Comparison of ENCODE assay signal across 8 mouse cellular contexts in the genomic region with DNA sequence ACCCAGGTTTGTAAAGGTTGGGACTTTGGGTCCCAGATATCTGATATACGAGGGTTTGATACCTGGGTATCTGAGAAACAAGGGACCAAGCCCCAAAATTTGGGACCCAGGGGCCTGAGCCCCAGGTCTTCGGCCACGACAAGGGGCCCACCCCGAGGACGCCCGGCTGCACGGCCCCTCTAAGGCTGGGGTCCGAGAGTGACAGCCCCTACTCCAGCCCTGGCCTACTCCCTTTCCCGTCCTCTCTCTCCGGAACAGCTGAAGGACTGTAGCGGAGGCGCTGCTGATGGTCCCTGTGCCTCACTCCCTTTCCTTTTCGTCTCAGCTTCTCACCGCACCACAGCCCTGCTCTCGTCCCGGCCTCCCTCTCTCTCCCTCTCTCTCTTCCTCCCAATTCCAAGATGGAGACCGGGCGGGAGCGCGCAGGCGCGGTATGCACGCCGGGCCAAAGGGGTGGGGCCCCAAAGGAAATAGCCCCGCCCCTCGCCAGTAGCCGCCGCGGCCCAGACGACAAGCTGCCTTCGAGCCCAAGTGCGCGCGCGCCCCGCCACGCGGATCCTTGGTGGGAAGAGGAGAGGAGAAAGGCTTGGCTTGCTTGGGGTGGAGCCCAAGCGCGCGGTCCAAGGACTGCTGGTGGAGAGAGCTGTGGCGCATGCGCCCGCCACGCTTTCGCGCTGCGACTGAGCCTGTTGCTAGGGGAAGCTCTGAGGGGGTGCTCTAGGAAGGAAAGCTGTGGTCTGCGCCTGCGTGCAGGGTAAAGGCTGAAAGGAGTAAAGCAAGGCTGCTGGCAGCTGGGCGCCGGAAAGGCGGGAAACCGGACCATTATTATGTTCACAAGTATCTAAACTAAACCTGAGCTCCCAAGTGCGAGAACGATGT. TPM values are rescaled to one million over a fixed set of nuclear protein-coding genes. Genes with fewer than 3 reads are reported as not detected.
DNase-seq lines count a peak whose midpoint lies in the region; ATAC-seq and TF ChIP-seq lines count a peak whose summit lies in the region.

A gene (minus strand): TSS at position 418 of the 879 bp plus-strand sequence.

- TF ChIP-seq POLR2A in MEL (IDR thresholded peaks at IDR 0.05; ENCODE audit: control insufficient read depth in 1 of 2, insufficient read depth in 1 of 2, low read depth in 1 of 2, low read length in 2 of 2, poor library complexity in 1 of 2): peak; percentile 52 to 88; a peak in 3 of 4 replicates
- TF ChIP-seq POLR2A in cerebellum, adult 2 months (IDR thresholded peaks at IDR 0.05; ENCODE audit: borderline replicate concordance, insufficient read depth, low read length): peak; percentile 97

- peaks cover 0 to 18% of the 10 kb centered on the region in 2 experiments; a peak in 3 of 4 replicates for H3K36me3 ChIP-seq in MEL (ENCODE audit: control insufficient read depth in 1 of 2, insufficient read depth in 2 of 2, low read length in 2 of 2)
- peaks cover 4% of the 10 kb centered on the region for H3K36me3 ChIP-seq in lung, embryonic 16.5 days (ENCODE audit: control insufficient read depth, insufficient read depth, low read length)

- under 1% methylated on average over 56 of the region's 56 CpGs for WGBS in cerebellum, adult 2 months
- WGBS in lung, embryonic 16.5 days: under 1% methylated on average over 54 of the region's 56 CpGs

- H3K27ac ChIP-seq in MEL (ENCODE audit: control insufficient read depth, low read depth, low read length): peak within 1 kb of the TSS; percentile 92
- H3K27ac ChIP-seq in cerebellum, adult 2 months (ENCODE audit: insufficient read depth, low read length): peak within 1 kb of the TSS; percentile 95
- H3K27ac ChIP-seq in lung, embryonic 16.5 days (ENCODE audit: low read length): peak within 1 kb of the TSS; percentile 95

- peak; percentile 99 for DNase-seq in MEL (ENCODE audit: low read depth, low spot score)
- DNase-seq in cerebellum, adult 2 months: peak; percentile 98 to 99
- DNase-seq in forelimb bud, embryonic 11.5 days (ENCODE audit: low read depth, low spot score): peak; percentile 99
- DNase-seq in layer of hippocampus, adult 9-10 months (ENCODE audit: low spot score): peak; percentile 90
- peak; percentile 95 for DNase-seq in ovary, postnatal 10 days (ENCODE audit: low spot score)
- peak; percentile 92 to 93 for DNase-seq in thymus, postnatal 10 days (ENCODE audit: low spot score in 2 of 2)

- TF ChIP-seq CTCF in MEL (IDR thresholded peaks at IDR 0.05 in 2 of 3, conservative IDR thresholded peaks at IDR 0.05 in 1 of 3; ENCODE audit: control insufficient read depth in 1 of 3, insufficient read depth in 1 of 3, low read depth in 2 of 3, low read length in 3 of 3, poor library complexity in 1 of 3, severe bottlenecking in 1 of 3): no peak
- TF ChIP-seq CTCF in cerebellum, adult 2 months (IDR thresholded peaks at IDR 0.05; ENCODE audit: borderline replicate concordance, insufficient read depth, low read depth, low read length): no peak

- no peak for TF ChIP-seq RAD21 in MEL (IDR thresholded peaks at IDR 0.05; ENCODE audit: low read depth, low read length)

- H3K79me2 ChIP-seq in MEL (ENCODE audit: control insufficient read depth, insufficient read depth, low read length, poor library complexity): peaks cover 31% of the 10 kb centered on the region

- H3K4me2 ChIP-seq in lung, embryonic 16.5 days (ENCODE audit: low read depth, low read length): peak within 1 kb of the TSS; percentile 65

- peak in 1 of 2 experiments; percentile 42; a peak in 2 of 4 replicates for TF ChIP-seq EP300 in MEL (IDR thresholded peaks at IDR 0.05; ENCODE audit: low read depth in 1 of 2, low read length in 2 of 2)

- peak; percentile 92 to 96 for ATAC-seq in hematopoietic stem cell, adult 5-6 weeks (replicated peaks in 1 of 2; ENCODE audit: insufficient read depth in 1 of 2, low FRiP score in 2 of 2, low TSS enrichment in 1 of 2, low read depth in 1 of 2, poor library complexity in 2 of 2, severe bottlenecking in 2 of 2)
- peak; percentile 98 for ATAC-seq in lung, embryonic 16.5 days (ENCODE audit: low read depth)

- peaks cover 0 to 27% of the 10 kb centered on the region in 2 experiments; a peak in 3 of 4 replicates for H3K4me1 ChIP-seq in MEL (ENCODE audit: control insufficient read depth in 1 of 2, insufficient read depth in 2 of 2, low read length in 2 of 2)
- peaks cover 7% of the 10 kb centered on the region for H3K4me1 ChIP-seq in cerebellum, adult 2 months (ENCODE audit: control insufficient read depth, insufficient read depth, low read length)
- H3K4me1 ChIP-seq in lung, embryonic 16.5 days (replicated peaks; ENCODE audit: control insufficient read depth, insufficient read depth, low read length): peaks cover 19% of the 10 kb centered on the region

- peak within 1 kb of the TSS; percentile 83 for H3K9ac ChIP-seq in MEL (ENCODE audit: control insufficient read depth, low read depth, low read length, poor library complexity, severe bottlenecking)
- H3K9ac ChIP-seq in lung, embryonic 16.5 days (ENCODE audit: low read length): peak within 1 kb of the TSS; percentile 88

- H3K9me3 ChIP-seq in MEL (replicated peaks; ENCODE audit: insufficient read depth, low read length): no peaks in the 10 kb centered on the region
- no peaks in the 10 kb centered on the region for H3K9me3 ChIP-seq in lung, embryonic 16.5 days (ENCODE audit: control insufficient read depth, low read length)

- H3K27me3 ChIP-seq in MEL (ENCODE audit: control insufficient read depth in 1 of 2, insufficient read depth in 2 of 2, low read length in 2 of 2): no peaks in the 10 kb centered on the region
- H3K27me3 ChIP-seq in cerebellum, adult 2 months (ENCODE audit: control insufficient read depth, insufficient read depth, low read length): no peaks in the 10 kb centered on the region
- H3K27me3 ChIP-seq in lung, embryonic 16.5 days (ENCODE audit: control insufficient read depth, insufficient read depth, low read depth, low read length): no peaks in the 10 kb centered on the region

- H3K4me3 ChIP-seq in MEL (ENCODE audit: control insufficient read depth in 1 of 2, insufficient read depth in 1 of 2, low read depth in 2 of 2, low read length in 2 of 2): peak within 1 kb of the TSS; percentile 75 to 80
- peak within 1 kb of the TSS; percentile 99 for H3K4me3 ChIP-seq in cerebellum, adult 2 months (replicated peaks; ENCODE audit: insufficient read depth, low read depth, low read length)
- peak within 1 kb of the TSS; percentile 76 for H3K4me3 ChIP-seq in lung, embryonic 16.5 days (ENCODE audit: low read length)

TF ChIP-seq in MEL, 35 proteins besides CTCF, POLR2A, EP300 and RAD21:
- TF ChIP-seq ELF1 (IDR thresholded peaks at IDR 0.05; ENCODE audit: low read depth, low read length) (0 out of 2 replicates have a peak, but pooled peaks have one; percentile 48), POLR2AphosphoS2 (IDR thresholded peaks at IDR 0.05; ENCODE audit: low read length) (peak; percentile 98), TCF12 (IDR thresholded peaks at IDR 0.05; ENCODE audit: low read depth, low read length) (peak; percentile 64), HCFC1 (IDR thresholded peaks at IDR 0.05; ENCODE audit: low read depth, low read length) (peak; percentile 77), CHD2 (IDR thresholded peaks at IDR 0.05; ENCODE audit: low read length) (no peak), SIN3A (IDR thresholded peaks at IDR 0.05; ENCODE audit: low read length) (peak; percentile 91), E2F4 (IDR thresholded peaks at IDR 0.05; ENCODE audit: borderline replicate concordance, low read depth, low read length) (peak; percentile 96), TBP (IDR thresholded peaks at IDR 0.05; ENCODE audit: low read depth, low read length) (no peak; the same call in 1 of the 2 replicates), NELFE (IDR thresholded peaks at IDR 0.05; ENCODE audit: low read depth, low read length) (peak; percentile 80), POLR2AphosphoS5 (IDR thresholded peaks at IDR 0.05; ENCODE audit: borderline replicate concordance, low read depth, low read length) (no peak), NRF1 (IDR thresholded peaks at IDR 0.05; ENCODE audit: insufficient read depth, low read depth, low read length, poor library complexity, severe bottlenecking) (peak; percentile 95), KAT2A (conservative IDR thresholded peaks at IDR 0.05; ENCODE audit: low read depth, low read length) (peak; percentile 57; the same call in 1 of the 2 replicates), MXI1 (IDR thresholded peaks at IDR 0.05; ENCODE audit: low read depth, low read length) (peak; percentile 77), MAX (IDR thresholded peaks at IDR 0.05; ENCODE audit: low read length) (peak; percentile 97), USF1 (IDR thresholded peaks at IDR 0.05; ENCODE audit: low read depth, low read length) (peak; percentile 46; the same call in 1 of the 2 replicates), MYC (IDR thresholded peaks at IDR 0.05; ENCODE audit: low read depth, low read length) (peak; percentile 87), ZMIZ1 (IDR thresholded peaks at IDR 0.05; ENCODE audit: low read depth, low read length) (peak; percentile 89), ETS1 (IDR thresholded peaks at IDR 0.05; ENCODE audit: low read depth, low read length) (peak; percentile 68), CHD1 (IDR thresholded peaks at IDR 0.05; ENCODE audit: low read depth, low read length) (no peak), JUND (IDR thresholded peaks at IDR 0.05; ENCODE audit: low read depth, low read length) (no peak)

RNA-seq across cellular contexts. Expression of the gene that starts here (rescaled TPM):
- 26.2 and 34.2 TPM in 2 replicates for total RNA-seq in MEL (2012; rRNA removed)
- 10 to 100 TPM; 29.0 to 52.3 TPM for polyA plus RNA-seq in MEL (2012; ENCODE audit: insufficient read depth in 1 of 2, insufficient read length in 2 of 2, low read depth in 1 of 2, low replicate concordance in 2 of 2, missing spikeins in 1 of 2)
- 107 and 108 TPM in 2 replicates for polyA plus RNA-seq in cerebellum, adult 2 months (2012; rRNA removed)
- total RNA-seq in hematopoietic stem cell, adult 5-6 weeks (2017): 31.7 and 32.7 TPM in 2 replicates
- 55.8 and 58.3 TPM in 2 replicates for polyA plus RNA-seq in lung, embryonic 16.5 days (2015; fragmentation: Nextera tagmentation; extraction: Ambion mirVana)

Comparison
In these comparisons a context has a peak if more than half of its experiments do, and no peak if none do; other contexts are left out.
1. Peak in every context shown above with its lines: DNase-seq, ATAC-seq, H3K4me3 ChIP-seq and H3K27ac ChIP-seq.